Mouse (Mus musculus) MEL (cell line): Measurements from ENCODE around the gene S100a4.

Experiments
- CHD1 ChIP-seq: IDR thresholded peaks from 2 replicates; pipeline ENCODE4 v1.6.1; 2012; ENCODE audit warnings: low read depth, mild to moderate bottlenecking, inconsistent platforms, low read length, improper control_type of control experiment
- CTCF ChIP-seq, 3 experiments: IDR thresholded peaks in 2 of 3; conservative IDR thresholded peaks in 1 of 3; 2 replicates each; pipeline ENCODE4 v1.5.1; 2011 to 2012; ENCODE audit warnings: low read length in 3 of 3, low read depth in 2 of 3, mild to moderate bottlenecking in 2 of 3, improper control_type of control experiment in 1 of 3, inconsistent platforms in 1 of 3, mixed read lengths in 1 of 3, moderate library complexity in 1 of 3; ENCODE audit not compliant: control insufficient read depth in 1 of 3, insufficient read depth in 1 of 3, poor library complexity in 1 of 3, severe bottlenecking in 1 of 3
- GATA1 ChIP-seq: IDR thresholded peaks from 2 replicates; pipeline ENCODE4 v1.6.1; 2011; ENCODE audit warnings: low read depth, low read length, improper control_type of control experiment
- NELFE ChIP-seq: IDR thresholded peaks from 2 replicates; pipeline ENCODE4 v1.6.1; 2011; ENCODE audit warnings: low read depth, low read length, improper control_type of control experiment
- POLR2A ChIP-seq, 2 experiments: IDR thresholded peaks; 2 replicates each; pipeline ENCODE4 v1.6.1; 2011 to 2012; ENCODE audit warnings: low read length in 2 of 2, mild to moderate bottlenecking in 2 of 2, control low read depth in 1 of 2, improper control_type of control experiment in 1 of 2, low read depth in 1 of 2, moderate library complexity in 1 of 2; ENCODE audit not compliant: control insufficient read depth in 1 of 2, insufficient read depth in 1 of 2, poor library complexity in 1 of 2
- POLR2AphosphoS2 ChIP-seq: IDR thresholded peaks from 2 replicates; pipeline ENCODE4 v1.6.1; 2011; ENCODE audit warnings: low read length, improper control_type of control experiment
- SIN3A ChIP-seq: IDR thresholded peaks from 2 replicates; pipeline ENCODE4 v1.6.1; 2012; ENCODE audit warnings: low read length, improper control_type of control experiment, inconsistent platforms
- TCF12 ChIP-seq: IDR thresholded peaks from 2 replicates; pipeline ENCODE4 v1.6.1; 2014; ENCODE audit warnings: low read depth, mild to moderate bottlenecking, inconsistent platforms, low read length, improper control_type of control experiment, moderate library complexity

DNA sequence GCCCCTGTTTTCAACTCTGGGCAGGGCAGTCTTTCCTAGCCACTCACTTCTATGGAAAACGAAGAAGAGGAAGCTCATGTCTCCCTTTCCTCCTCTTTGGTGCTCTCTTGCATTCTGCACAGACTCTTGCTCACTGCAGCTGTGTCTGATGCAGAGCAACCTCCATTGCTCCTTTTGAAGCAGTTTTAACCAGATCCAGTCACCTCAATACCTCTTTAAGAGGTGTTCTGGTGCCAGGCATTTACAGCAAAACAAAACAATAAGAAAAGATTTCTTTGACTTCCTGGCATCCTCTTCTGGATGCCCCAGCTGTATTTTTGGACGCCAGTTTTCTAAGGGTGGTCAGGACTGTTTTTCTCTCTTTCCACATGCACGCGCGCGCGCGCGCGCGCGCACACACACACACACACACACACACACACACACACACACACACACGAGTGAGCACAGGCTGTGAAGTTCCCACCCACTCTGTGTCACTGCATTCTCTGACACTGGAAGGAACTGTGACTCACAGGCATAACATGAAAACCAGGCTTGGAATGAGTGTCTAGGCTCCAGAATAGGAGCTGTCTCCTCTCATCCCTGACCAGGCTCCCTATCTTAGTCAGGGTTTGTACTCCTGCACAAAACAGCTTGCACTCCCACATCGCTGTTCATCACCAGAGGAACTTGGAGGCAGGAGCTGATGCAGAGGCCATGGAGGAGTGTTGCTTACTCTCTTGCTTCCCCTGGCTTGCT, 16.0 kb upstream of the S100a4 start:
- TF ChIP-seq SIN3A (no peak), TCF12 (no peak), POLR2A (IDR thresholded peaks at IDR 0.05; ENCODE audit: control insufficient read depth in 1 of 2, insufficient read depth in 1 of 2, low read depth in 1 of 2, low read length in 2 of 2, poor library complexity in 1 of 2) (no peak), CTCF (IDR thresholded peaks at IDR 0.05 in 2 of 3, conservative IDR thresholded peaks at IDR 0.05 in 1 of 3; ENCODE audit: control insufficient read depth in 1 of 3, insufficient read depth in 1 of 3, low read depth in 2 of 3, low read length in 3 of 3, poor library complexity in 1 of 3, severe bottlenecking in 1 of 3) (no peak), NELFE (no peak), POLR2AphosphoS2 (no peak), CHD1 (no peak), GATA1 (no peak)
